Mouse (Mus musculus) midbrain, postnatal 0 days (tissue): ENCODE measurements at regions not wholly inside any gene's neighbourhood (a gene's known extent, or its start where the extent isn't known, plus 50 kb on each side); places are given as distances from the start of the nearest gene placed in this dataset.

Source experiments
- ATAC-seq: fragments of 200-750 bp; cut with Nextera tagmentation; 2 replicates; pipeline ENCODE4 v1.8.0; 2017; ENCODE audit warnings: moderate number of reproducible peaks, mild to moderate bottlenecking, moderate TSS enrichment, moderate library complexity; ENCODE audit not compliant: low FRiP score
- DNase-seq: peaks from one replicate; pipeline ENCODE4 v3.0.0-alpha.2; 2015; ENCODE audit warnings: low spot score
- H3K27ac ChIP-seq: fragments of 300-500 bp; sonication (generic); 2 replicates; pipeline ENCODE4 v1.5.1; 2014; ENCODE audit warnings: low read depth, mild to moderate bottlenecking, low read length, mixed read lengths
- H3K27me3 ChIP-seq: fragments of 300-500 bp; sonication (generic); 2 replicates; pipeline ENCODE4 v1.6.1; 2014; ENCODE audit warnings: low read length, control low read depth, mixed read lengths; ENCODE audit not compliant: insufficient read depth
- H3K36me3 ChIP-seq: fragments of 300-500 bp; sonication (generic); 2 replicates; pipeline ENCODE4 v1.6.1; 2014; ENCODE audit warnings: low read length, control low read depth, mixed read lengths; ENCODE audit not compliant: insufficient read depth
- H3K4me1 ChIP-seq: fragments of 300-500 bp; sonication (generic); 2 replicates; pipeline ENCODE4 v1.6.1; 2014; ENCODE audit warnings: mild to moderate bottlenecking, control low read depth, antibody characterized with exemption, low read length, mixed read lengths; ENCODE audit not compliant: insufficient read depth
- H3K4me2 ChIP-seq: fragments of 300-500 bp; sonication (generic); 2 replicates; pipeline ENCODE4 v1.6.1; 2014; ENCODE audit warnings: low read depth, mild to moderate bottlenecking, low read length, mixed read lengths; ENCODE audit not compliant: poor library complexity, severe bottlenecking
- H3K4me3 ChIP-seq: fragments of 300-500 bp; sonication (generic); 2 replicates; pipeline ENCODE4 v1.5.1; 2014; ENCODE audit warnings: low read depth, mild to moderate bottlenecking, low read length, moderate library complexity
- H3K9ac ChIP-seq: fragments of 300-500 bp; sonication (generic); replicated peaks from 2 replicates; pipeline ENCODE4 v1.6.1; 2014; ENCODE audit warnings: mild to moderate bottlenecking, low read length, moderate library complexity, mixed read lengths; ENCODE audit not compliant: poor library complexity, severe bottlenecking
- H3K9me3 ChIP-seq: fragments of 300-500 bp; sonication (generic); 2 replicates; pipeline ENCODE4 v1.6.1; 2016; ENCODE audit warnings: low read length, control low read depth
- CTCF ChIP-seq: IDR thresholded peaks from 2 replicates; pipeline ENCODE4 v1.5.1; 2016; ENCODE audit warnings: antibody characterized with exemption, mild to moderate bottlenecking
- WGBS: fragments of 180-500 bp; shearing (Covaris S2); extraction: QIAGEN DNeasy Blood & Tissue Kit; methylation state at CpG from one replicate; pipeline ENCODE4 v1.1.7; 2014; 5-methylcytosine and 5-hydroxymethylcytosine counted together

DNA sequence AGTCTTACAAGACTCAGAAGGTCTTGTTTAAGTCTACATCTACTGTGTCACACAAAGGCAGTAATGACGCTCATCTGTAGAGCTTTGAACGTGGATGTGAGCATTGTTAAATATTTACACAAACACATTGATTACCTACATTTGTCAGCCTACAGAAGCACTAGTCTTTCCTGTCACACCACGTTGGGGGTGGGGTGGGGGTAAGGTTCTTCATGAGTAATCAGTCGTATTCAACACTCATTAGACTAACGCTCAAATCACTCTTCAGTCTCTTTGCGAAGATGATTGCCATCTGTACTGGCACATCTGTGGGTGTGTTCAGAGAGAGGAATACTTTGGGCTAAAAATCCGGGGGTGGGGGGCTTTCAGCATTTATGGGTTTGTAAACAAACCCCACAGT lies 240.7 kb downstream of the Lpin1 start:
- Histone ChIP-seq H3K4me3 (no peak overlapping the region), H3K27ac (no peak overlapping the region), H3K36me3 (no peaks in the 10 kb centered on the region), H3K9me3 (no peaks in the 10 kb centered on the region), H3K9ac (no peak overlapping the region), H3K27me3 (no peaks in the 10 kb centered on the region), H3K4me1 (no peaks in the 10 kb centered on the region), H3K4me2 (no peak overlapping the region)
- 87% methylated on average over 7 of the region's 7 CpGs for WGBS
- no peak for ATAC-seq
- no peak for DNase-seq
- TF ChIP-seq CTCF = no peak

DNA sequence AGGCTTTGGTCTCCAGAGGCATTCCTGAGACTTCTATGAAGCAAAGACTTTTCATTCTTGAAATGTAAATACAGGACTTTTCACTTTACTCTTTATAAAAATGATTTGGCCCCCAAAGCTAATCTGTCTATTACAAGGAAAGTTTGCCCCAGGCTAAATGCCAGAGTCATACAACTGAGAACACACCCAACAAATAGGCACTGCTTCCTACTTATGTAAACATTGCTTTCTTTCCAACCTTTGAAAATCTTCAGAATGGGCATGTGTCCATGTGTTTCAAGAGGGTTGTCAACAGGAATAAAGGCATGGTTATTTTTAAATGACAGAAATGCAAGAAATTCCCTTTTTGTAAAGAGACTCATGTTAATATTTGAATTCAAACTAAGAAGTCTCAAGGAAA lies 248.4 kb downstream of the Lpin1 start:
- H3K4me2 ChIP-seq = no peak overlapping the region
- DNase-seq (no peak), ATAC-seq (no peak)
- H3K4me3 ChIP-seq = no peak overlapping the region
- no peak overlapping the region for H3K27ac ChIP-seq
- no peaks in the 10 kb centered on the region for H3K27me3 ChIP-seq
- no peak overlapping the region for H3K9ac ChIP-seq
- no peaks in the 10 kb centered on the region for H3K4me1 ChIP-seq
- H3K36me3 ChIP-seq = no peaks in the 10 kb centered on the region
- TF ChIP-seq CTCF = no peak
- H3K9me3 ChIP-seq = peaks cover 4% of the 10 kb centered on the region; the same call in 1 of the 2 replicates

DNA sequence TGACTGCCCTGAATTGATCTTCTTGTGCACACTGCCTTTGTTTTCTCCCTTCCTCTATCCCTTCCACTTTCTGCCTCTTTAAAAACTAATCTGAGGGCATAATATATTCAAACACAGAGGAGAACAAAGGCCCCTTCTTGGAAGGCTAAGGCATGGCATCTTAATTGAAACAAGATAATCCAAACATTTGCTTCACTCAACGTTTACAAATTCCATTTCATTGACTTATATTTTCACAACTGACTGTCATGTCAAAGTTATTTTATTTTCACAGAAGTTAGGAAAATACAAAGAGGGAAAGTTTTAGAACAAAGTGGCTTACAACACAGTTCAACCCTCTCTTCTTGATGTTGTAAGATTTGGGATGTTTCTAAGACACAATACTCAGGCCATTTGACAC lies 251.9 kb downstream of the Lpin1 start:
- 6% methylated on average over 1 of the region's 1 CpGs for WGBS
- H3K9ac ChIP-seq = no peak overlapping the region
- H3K4me2 ChIP-seq = no peak overlapping the region
- no peak for TF ChIP-seq CTCF
- no peaks in the 10 kb centered on the region for H3K4me1 ChIP-seq
- no peaks in the 10 kb centered on the region for H3K27me3 ChIP-seq
- H3K27ac ChIP-seq = no peak overlapping the region
- H3K36me3 ChIP-seq = no peaks in the 10 kb centered on the region
- no peak overlapping the region for H3K4me3 ChIP-seq
- ATAC-seq (no peak), DNase-seq (no peak)
- peaks cover 10% of the 10 kb centered on the region; the same call in 1 of the 2 replicates for H3K9me3 ChIP-seq

DNA sequence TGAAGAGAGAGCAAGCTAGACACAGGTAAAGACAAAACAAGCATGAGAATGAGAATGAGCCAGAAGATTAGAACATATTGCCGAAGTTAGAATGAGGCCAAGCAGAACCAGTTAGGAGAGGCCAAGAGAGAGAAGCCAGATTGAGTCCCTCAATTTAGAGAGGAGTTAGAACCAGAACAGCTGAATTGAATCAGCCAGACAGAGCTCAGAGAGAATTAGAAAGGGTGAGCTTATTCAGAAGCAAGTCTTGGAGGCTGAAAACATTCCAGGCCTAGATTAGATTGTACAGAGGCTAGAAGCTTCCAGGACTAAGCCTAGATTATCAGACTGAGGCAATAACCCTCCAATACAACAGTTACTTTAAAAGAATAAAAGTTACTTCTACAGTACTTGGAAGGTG lies 256.1 kb downstream of the Lpin1 start:
- Histone ChIP-seq H3K4me2 (no peak overlapping the region), H3K36me3 (no peaks in the 10 kb centered on the region), H3K9me3 (peaks cover 6% of the 10 kb centered on the region; the same call in 1 of the 2 replicates), H3K4me3 (no peak overlapping the region), H3K9ac (no peak overlapping the region), H3K27ac (no peak overlapping the region), H3K4me1 (no peaks in the 10 kb centered on the region), H3K27me3 (no peaks in the 10 kb centered on the region)
- WGBS = 81% methylated on average over 1 of the region's 1 CpGs
- DNase-seq (no peak), ATAC-seq (no peak)
- TF ChIP-seq CTCF = no peak

DNA sequence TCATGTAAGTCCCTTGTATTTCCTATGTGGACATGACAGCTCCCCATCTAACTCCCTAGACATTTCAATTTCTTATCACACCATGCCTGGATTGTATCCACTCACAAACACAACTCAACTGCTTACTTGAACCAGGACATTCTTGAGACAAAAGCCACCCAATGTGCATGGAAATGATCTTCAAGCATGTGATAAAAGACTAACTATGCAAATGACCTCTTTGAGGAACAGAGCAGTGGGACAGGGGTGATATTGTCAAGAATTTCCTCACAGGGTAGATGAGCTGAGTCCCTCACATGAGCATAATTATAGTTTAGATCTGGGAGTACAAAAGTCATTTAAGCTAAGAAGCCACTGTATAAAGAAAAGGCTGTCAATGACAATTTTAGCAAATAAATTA lies 259.0 kb downstream of the Lpin1 start:
- Histone ChIP-seq H3K27me3 (no peaks in the 10 kb centered on the region), H3K9ac (no peak overlapping the region), H3K36me3 (no peaks in the 10 kb centered on the region), H3K4me2 (no peak overlapping the region), H3K27ac (no peak overlapping the region), H3K4me1 (no peaks in the 10 kb centered on the region), H3K9me3 (peaks cover 6% of the 10 kb centered on the region; the same call in 1 of the 2 replicates), H3K4me3 (no peak overlapping the region)
- TF ChIP-seq CTCF = no peak
- no peak for DNase-seq
- ATAC-seq = no peak

DNA sequence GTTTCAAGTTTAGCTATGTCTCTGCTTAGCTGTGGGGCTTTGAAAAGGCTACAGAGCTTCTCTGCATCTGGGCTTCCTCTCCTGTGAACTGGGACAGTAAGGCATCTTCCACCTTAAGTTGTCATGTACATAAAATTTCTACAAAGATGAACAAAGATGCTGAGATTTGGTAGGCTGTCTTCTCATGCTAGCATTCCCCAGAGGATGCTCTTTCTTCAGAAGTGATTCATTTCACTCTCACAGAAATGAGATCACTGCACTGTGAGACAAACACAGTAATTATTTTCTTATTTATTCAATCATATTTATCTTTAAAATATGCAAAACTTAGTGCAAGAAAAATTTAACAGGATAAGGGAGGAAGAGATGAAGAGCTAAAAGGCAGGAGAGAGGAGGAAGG lies 261.5 kb downstream of the Lpin1 start:
- Histone ChIP-seq H3K4me2 (no peak overlapping the region), H3K36me3 (no peaks in the 10 kb centered on the region), H3K9me3 (peaks cover 4% of the 10 kb centered on the region; the same call in 1 of the 2 replicates), H3K27ac (no peak overlapping the region), H3K27me3 (no peaks in the 10 kb centered on the region), H3K4me3 (no peak overlapping the region), H3K4me1 (no peaks in the 10 kb centered on the region), H3K9ac (no peak overlapping the region)
- no peak for DNase-seq
- TF ChIP-seq CTCF = no peak
- no peak for ATAC-seq

DNA sequence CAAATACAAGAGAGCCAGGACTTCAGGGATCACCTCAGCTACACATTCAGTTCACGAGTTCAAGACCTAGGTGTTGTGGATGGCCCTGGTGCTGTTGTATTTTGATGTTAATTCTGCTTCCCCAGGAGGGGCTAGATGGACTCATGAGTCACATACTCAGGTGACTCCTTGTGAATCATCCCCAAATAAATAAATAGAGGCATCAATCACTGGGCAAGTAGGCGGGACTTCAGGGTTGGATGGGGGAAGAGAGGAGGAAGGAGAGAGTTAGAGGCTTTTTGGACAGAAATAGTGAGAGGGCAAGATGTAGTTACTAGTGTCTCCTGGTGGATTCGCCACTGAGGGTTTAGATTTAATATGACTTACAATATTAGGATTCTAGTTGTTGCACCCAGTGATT lies 266.7 kb downstream of the Lpin1 start:
- Histone ChIP-seq H3K27ac (no peak overlapping the region), H3K9ac (no peak overlapping the region), H3K4me2 (no peak overlapping the region), H3K36me3 (no peaks in the 10 kb centered on the region), H3K4me3 (no peak overlapping the region), H3K4me1 (no peaks in the 10 kb centered on the region), H3K27me3 (no peaks in the 10 kb centered on the region), H3K9me3 (no peaks in the 10 kb centered on the region)
- ATAC-seq = no peak
- no peak for TF ChIP-seq CTCF
- WGBS = 84% methylated on average over 3 of the region's 3 CpGs
- DNase-seq = no peak
